Mouse (Mus musculus) liver, adult 2 months (tissue): ENCODE results near the gene Ppp6c.

Experiments used
- CTCF ChIP-seq: fragments of 200-500 bp; IDR thresholded peaks from 2 replicates; pipeline ENCODE4 v1.5.1; 2011; ENCODE audit warnings: low read depth, low read length, control low read depth
- POLR2A ChIP-seq: fragments of 200-500 bp; IDR thresholded peaks from 2 replicates; pipeline ENCODE4 v1.6.1; 2011; ENCODE audit warnings: low read length, control low read depth; ENCODE audit not compliant: insufficient read depth; ENCODE audit errors: extremely low read depth

- TF ChIP-seq CTCF (no peak), POLR2A (no peak)
These were observed 78.2 kb downstream of the Ppp6c start for GRCm38 (mm10) chr2:39148075-39148474.
